Mouse (Mus musculus): ENCODE data around the gene Cmah.

- TF ChIP-seq CTCF (IDR thresholded peaks at IDR 0.05; ENCODE audit: control insufficient read depth, insufficient read depth, low read length) (no peak), POLR2A (IDR thresholded peaks at IDR 0.05; ENCODE audit: borderline replicate concordance, control insufficient read depth, low read depth, low read length) (no peak)
These were observed 5.3 kb downstream of the Cmah start for GRCm38 (mm10) chr13:24332537-24332936.
